Mouse (Mus musculus): ENCODE results near the gene Gm17657.

GRCm38 (mm10) chr17:29497071-29497354 lies 52.4 kb downstream of the Gm17657 start:
- TF ChIP-seq CTCF (conservative IDR thresholded peaks at IDR 0.05; ENCODE audit: low read length) = no peak
- TF ChIP-seq POU5F1 (IDR thresholded peaks at IDR 0.05; ENCODE audit: borderline replicate concordance, low read length) = no peak
- TF ChIP-seq NANOG (IDR thresholded peaks at IDR 0.05; ENCODE audit: borderline replicate concordance, low read length) = no peak

All from E14TG2a.4 (cell line).